Mouse (Mus musculus): ENCODE measurements at regions not wholly inside any gene's neighbourhood (a gene's known extent, or its start where the extent isn't known, plus 50 kb on each side); places are given as distances from the start of the nearest gene placed in this dataset.
"Not testable (repeated sequence)": the region's sequence is repeated elsewhere in the genome, so short reads cannot be mapped to it uniquely, and the experiment has no call there.

DNA sequence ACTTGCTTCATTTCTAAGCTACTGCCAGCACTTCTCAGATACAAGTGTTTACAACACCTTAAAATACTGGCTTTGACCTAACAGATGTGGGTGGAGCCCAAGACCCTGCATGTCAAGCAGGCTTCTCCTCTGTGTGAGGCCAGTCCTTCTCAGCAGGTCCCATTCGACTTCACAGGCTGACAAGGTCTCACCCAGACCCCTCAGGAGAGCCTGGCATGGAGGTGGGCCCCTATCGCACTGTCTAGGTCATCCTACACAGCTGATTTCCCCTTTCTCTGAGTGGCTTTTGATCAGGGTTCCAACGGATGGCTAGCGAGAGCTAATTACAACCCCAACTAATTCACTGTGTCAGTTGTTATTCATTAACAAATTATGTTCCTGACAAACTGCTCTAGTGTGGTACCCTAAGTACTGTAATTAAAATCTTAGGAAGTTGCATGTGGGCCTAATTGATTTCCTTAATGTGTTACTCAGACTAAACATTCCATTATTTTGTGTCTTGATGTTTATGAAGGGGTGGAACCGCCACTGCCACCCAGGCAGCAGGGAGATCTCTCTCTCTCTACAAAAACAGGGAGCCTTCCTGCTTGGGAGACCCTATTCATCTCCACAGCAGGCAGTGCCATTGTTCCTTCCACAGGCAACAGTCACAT is 73.4 kb upstream of the Rad23b start:
- DNase-seq (ENCODE audit: low spot score in 2 of 2) = no peak

GRCm38 (mm10) chr4:55279351-55279750 is 70.5 kb upstream of the Rad23b start:
- DNase-seq (ENCODE audit: low spot score in 2 of 2) = not testable (repeated sequence)

DNA sequence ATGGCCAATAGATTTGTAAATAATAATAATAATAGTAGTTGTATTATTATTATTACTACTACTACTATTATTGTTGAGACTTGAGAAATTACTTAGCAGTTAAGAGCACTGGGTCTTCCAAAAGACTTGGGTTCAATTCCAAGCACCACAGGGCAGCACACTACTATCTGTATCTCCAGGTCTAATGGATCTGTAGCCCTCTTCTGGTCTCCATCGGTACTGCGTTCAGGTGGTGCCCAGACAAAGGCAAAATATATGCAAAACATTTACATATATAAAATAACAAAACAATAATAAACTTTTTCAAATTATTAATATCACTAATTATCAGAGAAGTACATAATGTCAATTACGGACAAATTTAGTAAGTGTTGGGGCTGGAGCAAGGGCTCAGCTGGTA is 69.1 kb upstream of the Rad23b start:
- no peak for DNase-seq (ENCODE audit: low spot score in 2 of 2)

DNA sequence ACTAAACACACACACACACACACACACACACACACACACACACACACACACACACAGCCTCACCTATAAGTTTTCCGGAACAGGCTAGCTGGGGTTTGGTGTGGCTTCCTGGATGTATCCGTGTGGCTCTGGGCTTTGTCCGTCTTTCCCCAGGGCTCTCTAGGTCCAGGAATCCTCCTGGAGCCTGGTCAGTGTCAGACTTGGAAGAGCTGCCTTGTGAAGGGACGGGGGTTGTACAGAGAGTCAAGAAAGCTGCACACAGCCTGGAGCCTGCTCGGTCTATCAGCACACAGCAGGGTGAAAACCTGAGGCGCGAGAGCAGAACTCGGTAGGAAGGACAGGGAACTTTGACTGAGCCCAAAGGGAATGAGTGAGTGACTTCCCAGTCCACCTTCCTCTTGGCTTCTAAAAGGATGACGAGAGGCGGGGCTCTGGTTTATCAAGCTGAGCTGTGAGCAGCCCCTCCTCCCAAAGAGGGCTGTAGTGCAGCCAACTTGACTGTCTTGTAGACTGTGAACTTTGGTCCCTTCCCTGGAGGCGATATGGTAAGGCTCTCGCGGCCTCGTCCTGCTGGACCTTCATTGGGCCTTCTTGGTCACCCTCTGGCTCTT is 68.3 kb upstream of the Rad23b start:
- DNase-seq (ENCODE audit: low spot score in 2 of 2) = no peak

DNA sequence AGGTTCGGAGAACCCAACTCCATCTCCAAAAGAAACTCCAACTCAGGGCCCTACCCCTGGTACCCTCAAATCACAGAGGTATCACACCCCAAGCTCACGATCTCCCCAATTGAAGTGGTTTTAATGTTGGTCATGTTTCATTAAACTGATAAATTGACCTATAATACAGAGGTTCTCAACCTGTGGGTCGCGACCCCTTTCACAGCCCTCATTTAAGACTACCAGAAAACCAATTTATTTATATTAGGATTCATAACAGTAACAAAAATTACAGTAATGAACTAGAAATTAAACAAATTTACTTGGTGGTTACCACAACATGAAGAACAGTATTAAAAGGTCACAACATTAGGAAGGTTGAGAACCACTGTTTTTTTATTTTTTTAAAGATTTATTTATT is 67.4 kb upstream of the Rad23b start:
- DNase-seq (ENCODE audit: low spot score in 2 of 2) = no peak

GRCm38 (mm10) chr4:55284722-55285225 is 65.1 kb upstream of the Rad23b start:
- no peak for DNase-seq (ENCODE audit: low spot score in 2 of 2)

DNA sequence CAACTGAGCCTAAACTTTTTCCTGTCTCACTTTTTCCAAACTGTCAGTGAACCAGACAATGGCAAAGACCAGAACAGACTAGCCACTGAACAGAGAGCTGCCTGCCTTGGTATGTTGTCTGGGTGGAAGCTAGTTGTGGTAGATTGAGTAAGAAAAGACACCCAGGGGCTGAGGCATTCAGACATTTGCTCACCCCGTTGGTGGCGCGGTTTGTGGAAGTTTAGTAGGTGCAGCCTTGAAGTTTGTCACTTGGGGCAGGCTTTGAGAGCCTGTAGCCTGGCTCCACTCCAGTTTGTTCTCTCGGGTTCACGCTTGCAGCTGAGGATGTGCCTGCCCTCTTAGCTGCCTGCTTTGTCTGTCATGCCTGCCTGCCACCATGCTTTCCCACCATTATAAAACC is 64.2 kb upstream of the Rad23b start:
- DNase-seq (ENCODE audit: low spot score in 2 of 2) = no peak

DNA sequence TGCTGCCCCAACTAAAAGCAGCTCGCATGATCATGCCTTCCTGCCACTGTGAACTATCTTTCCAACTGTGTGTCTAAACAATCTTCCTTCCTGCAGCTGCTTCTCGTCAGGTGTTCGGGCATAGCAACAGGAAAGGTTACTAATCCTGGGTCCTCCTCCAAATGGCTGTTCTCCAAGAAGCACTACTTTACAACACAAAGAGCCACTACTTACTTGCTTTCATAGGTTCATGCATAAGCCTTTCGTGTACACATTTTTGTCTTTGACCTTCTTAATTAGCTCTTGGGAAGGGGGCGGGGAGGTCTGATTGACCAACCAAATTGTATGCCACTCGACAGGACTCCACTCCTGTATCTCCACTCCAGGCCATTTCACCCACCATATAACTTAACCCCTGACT is 61.4 kb upstream of the Rad23b start:
- DNase-seq (ENCODE audit: low spot score in 2 of 2) = no peak

DNA sequence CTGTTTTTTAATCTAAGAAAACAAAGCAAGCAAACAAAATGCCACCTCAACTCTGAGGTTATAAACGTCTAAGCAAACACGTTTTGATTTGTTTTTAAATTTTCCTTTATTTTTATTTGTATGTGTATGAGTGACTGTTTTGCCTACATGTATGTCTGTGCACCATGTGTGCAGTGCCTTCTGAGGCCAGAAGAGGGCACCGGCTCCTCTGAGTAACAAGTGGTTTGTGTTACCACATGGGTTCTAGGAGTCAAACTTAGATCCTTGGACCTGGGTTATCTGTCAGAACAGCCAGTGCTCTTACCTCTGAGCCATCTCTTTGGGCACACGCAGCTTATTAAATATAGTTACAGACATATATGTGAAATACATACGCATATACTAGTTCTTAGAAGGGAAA is 57.6 kb upstream of the Rad23b start:
- DNase-seq (ENCODE audit: low spot score in 2 of 2) = no peak

DNA sequence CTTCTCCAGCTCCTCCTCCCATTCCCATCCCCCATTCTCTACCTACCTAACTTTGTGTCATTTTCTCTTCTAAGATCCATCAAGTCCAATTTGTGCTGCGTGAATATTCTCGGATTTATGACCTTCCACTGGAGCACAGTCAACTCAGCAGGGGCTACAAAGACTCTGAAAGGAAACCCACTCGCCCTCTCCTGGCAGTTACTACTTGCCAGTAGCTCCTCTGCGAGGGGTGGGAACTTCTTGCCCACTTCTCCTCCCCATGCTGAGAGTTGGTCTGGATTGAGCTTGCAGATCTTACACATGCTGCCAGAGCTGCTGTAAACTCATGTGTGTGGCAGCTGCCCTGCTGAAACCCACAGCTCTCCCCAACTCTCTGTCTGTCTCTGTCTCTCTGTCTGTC is 57.1 kb upstream of the Rad23b start:
- no peak for DNase-seq (ENCODE audit: low spot score in 2 of 2)

DNA sequence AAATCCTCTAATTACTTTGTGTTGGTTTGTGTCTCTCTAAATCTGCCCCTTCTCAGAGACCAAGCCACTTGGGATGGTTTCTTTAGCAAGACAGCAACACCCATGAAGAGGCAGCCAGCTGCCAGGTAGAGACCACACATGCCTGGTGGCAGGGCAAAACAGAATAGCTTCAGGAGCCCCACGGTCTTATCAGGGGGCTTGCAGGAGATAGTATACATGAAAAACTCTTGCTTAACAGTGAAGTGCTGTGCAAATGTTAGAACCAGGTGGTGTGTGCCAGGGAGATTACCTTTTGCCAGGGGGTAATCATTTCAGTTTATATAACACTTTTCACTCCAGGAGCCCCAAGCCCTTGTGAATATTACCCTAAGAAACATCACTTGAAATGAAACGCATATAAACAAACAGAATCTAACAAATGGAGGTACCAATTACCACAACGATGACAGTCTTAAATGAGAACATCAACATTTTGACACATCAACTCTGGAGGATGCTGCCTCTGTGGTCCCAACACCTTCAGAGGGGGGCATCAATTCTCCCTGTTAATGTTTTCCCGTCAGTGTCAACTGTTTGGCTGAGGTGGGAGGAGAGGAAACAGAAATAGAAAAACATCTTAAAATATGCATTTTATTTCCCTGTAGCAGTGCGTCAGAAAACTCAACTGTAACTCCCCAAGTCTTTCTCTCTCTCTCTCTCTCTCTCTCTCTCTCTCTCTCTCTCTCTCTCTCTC is 56.3 kb upstream of the Rad23b start:
- DNase-seq (ENCODE audit: low spot score in 2 of 2) = no peak

DNA sequence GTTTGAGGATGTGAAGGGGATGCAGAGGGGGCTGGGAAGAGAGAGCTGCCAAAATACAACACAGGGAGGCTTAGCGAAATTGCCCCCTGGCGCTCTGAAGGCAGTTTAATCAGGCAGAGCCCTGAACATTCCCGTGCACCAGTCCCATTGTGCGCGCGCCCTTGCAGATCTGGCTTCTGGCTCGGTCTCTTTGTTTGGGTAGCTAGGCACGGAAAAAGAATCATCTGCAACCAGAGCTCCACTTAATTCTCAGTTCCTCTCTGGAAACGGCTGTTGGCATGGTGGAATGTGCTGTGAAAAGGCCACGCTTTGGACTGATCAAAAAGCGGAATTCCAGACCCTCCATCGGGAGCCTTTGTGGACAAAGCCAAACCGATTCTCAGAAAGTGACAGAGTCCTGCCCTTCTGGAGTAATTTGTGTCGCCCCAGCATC is 55.6 kb upstream of the Rad23b start:
- DNase-seq (ENCODE audit: low spot score in 2 of 2) = peak; percentile 29 to 62

- DNase-seq (ENCODE audit: low spot score in 2 of 2) = no peak
Observed at GRCm38 (mm10) chr4:55297841-55298240, 52.0 kb upstream of the Rad23b start.

Measured in layer of hippocampus, adult 18-20 months (tissue).